Mouse (Mus musculus): Measurements from ENCODE around the gene Rgs2.

DNA sequence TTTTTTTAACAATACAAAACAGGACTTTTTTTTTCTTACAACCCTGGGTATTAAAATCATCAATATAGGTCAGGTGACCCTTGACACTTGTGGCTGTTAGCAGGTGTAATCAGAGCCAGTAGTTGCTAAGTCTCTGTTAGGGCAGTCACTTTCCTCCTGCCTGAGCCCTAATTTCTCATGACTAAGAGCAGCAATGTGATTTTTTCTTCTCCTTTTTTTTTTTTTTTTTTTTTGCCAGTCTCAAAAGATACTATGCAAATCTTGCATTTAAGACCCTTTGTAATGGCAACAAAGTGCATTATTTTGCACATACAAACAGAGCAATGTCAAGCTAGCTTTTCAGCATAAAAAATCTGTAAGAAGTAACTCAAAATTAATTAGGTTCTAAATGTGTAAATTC lies 1.7 kb upstream of the Rgs2 start:
- TF ChIP-seq FLI1 (IDR thresholded peaks at IDR 0.05; ENCODE audit: low read length), result no peak
- TF ChIP-seq GATA1 (IDR thresholded peaks at IDR 0.05; ENCODE audit: borderline replicate concordance, low read length), result no peak
